Mouse (Mus musculus): ENCODE data around the gene Scd2.

DNA sequence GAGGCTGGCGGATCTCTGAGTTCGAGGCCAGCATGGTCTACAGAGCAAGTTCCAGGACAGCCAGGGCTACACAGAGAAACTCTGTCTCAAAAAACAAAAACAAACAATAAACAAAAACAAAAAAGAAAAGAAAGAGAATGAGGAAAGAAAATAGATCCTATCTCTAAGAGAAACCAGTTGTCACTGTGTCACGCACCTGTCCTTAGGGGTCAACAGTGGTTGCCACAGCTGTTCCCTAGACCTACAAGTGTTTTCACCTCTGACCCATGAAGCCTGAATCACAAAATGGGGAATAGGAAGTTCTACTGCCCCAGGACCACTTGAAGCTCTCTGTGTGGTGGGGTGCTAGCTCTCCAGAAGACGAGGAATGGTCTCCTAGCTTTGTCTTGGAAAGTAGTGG, 19.0 kb upstream of the Scd2 start:
- TF ChIP-seq CTCF (IDR thresholded peaks at IDR 0.05; ENCODE audit: low read depth, low read length) (no peak), POLR2A (IDR thresholded peaks at IDR 0.05; ENCODE audit: extremely low read depth, insufficient read depth, low read length) (no peak)

Data from liver, adult 2 months (tissue).